Mouse (Mus musculus): ENCODE data around the gene Slc45a2. TPM values are rescaled to one million over a fixed set of nuclear protein-coding genes. Genes with fewer than 3 reads are reported as not detected.

Slc45a2 gene
- polyA plus RNA-seq, 1 experiment, result 0.37 TPM

DNA sequence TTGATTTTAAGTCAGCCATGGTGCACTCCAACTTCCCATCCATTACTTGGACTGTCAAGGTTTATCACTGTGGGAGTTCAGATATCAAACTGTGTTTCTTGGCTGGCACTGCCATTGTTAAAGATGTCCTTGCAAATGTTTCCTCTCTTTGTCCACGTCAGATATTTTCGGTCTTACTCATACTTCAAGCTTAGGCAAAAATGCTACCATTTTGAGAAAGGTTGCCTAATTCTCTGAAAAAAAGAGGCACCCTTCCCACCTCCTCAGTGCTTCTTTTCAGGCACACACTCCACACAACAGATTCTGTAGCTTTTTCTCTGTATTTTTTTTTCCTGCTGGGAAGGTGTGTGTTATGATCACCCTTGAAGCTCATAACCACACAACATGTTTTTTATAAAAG, 40.7 kb downstream of the Slc45a2 start:
- WGBS, result 87% methylated on average over 2 of the region's 2 CpGs
- Histone ChIP-seq H3K4me3 (ENCODE audit: extremely low read depth, insufficient read depth, insufficient read length) (no peak overlapping the region), H3K4me1 (ENCODE audit: control insufficient read depth, insufficient read depth, insufficient read length) (no peaks in the 10 kb centered on the region), H3K27ac (ENCODE audit: insufficient read depth, low read length) (no peak overlapping the region), H3K36me3 (ENCODE audit: control insufficient read depth, insufficient read depth, low read length) (no peaks in the 10 kb centered on the region), H3K27me3 (ENCODE audit: control insufficient read depth, insufficient read depth, low read length) (peaks cover 1% of the 10 kb centered on the region; the same call in 1 of the 2 replicates)
- TF ChIP-seq CTCF (IDR thresholded peaks at IDR 0.05; ENCODE audit: extremely low read depth, insufficient read depth, insufficient read length, insufficient replicate concordance) (no peak), POLR2A (IDR thresholded peaks at IDR 0.05; ENCODE audit: low read depth, low read length) (no peak)
- DNase-seq (ENCODE audit: low read depth in 1 of 2, low spot score in 2 of 2), result no peak

DNA sequence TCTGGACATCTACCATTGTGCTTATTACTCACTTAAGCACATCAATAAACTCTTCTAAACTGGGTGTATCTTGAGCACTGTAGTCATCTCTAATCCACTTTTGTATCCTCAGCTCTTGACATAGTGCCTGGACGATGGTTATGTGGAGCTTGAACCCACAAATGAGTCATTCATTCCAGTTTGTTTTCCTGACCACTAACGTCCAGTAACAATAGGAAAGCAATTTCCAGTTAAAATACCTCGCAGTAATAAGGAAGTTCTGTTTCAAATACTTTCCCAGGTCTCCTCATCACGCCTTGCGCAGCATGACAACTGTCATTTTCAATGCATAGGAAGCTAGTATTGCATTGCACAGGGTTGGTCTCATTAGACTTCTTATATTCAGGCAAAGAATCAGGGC, 42.3 kb downstream of the Slc45a2 start:
- Histone ChIP-seq H3K27ac (ENCODE audit: insufficient read depth, low read length) (no peak overlapping the region), H3K4me3 (ENCODE audit: extremely low read depth, insufficient read depth, insufficient read length) (no peak overlapping the region), H3K27me3 (ENCODE audit: control insufficient read depth, insufficient read depth, low read length) (peaks cover 1% of the 10 kb centered on the region; the same call in 1 of the 2 replicates), H3K36me3 (ENCODE audit: control insufficient read depth, insufficient read depth, low read length) (no peaks in the 10 kb centered on the region), H3K4me1 (ENCODE audit: control insufficient read depth, insufficient read depth, insufficient read length) (no peaks in the 10 kb centered on the region)
- no peak for TF ChIP-seq POLR2A (IDR thresholded peaks at IDR 0.05; ENCODE audit: low read depth, low read length)
- no peak for TF ChIP-seq CTCF (IDR thresholded peaks at IDR 0.05; ENCODE audit: extremely low read depth, insufficient read depth, insufficient read length, insufficient replicate concordance)
- 61% methylated on average over 5 of the region's 5 CpGs for WGBS
- DNase-seq (ENCODE audit: low read depth in 1 of 2, low spot score in 2 of 2), result no peak

DNA sequence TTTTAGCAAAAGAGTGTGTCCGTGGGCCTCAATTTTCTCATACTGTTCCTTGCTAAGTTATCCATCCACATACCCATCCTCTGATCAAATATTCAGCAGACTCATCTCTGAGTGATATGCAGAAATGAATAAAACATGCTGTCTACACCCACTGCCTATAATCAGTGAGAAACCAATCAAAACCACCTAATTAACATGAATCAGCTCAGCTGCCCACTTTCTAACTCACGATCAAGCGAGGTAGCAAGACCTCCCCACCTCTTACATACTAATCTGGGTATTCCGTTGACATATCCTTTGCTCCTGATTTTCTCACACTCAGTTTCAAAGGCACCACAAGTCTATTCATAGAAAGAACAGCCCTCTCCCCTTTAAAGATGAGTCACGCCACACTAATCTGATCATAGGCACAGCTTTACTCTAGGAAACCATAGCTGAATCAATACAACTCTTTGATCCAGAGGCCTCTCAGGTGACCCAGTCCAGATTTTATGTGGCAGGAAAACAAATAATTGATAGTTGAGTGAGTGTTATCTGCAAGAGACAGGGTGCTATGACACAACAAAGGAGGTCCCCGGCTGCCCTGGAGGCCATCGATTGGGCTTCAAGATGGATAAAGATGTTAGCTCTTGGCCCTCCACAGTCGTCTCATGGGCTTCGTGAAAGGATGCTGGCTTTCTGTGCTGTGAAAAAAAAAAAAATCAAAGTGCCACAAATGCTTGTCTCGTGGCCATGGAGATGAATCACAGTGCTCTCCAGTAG, 53.3 kb downstream of the Slc45a2 start:
- H3K27me3 ChIP-seq (ENCODE audit: control insufficient read depth, insufficient read depth, low read length), result no peaks in the 10 kb centered on the region
- DNase-seq (ENCODE audit: low read depth in 1 of 2, low spot score in 2 of 2), result no peak
- 85% methylated on average over 10 of the region's 10 CpGs for WGBS
- no peak for TF ChIP-seq CTCF (IDR thresholded peaks at IDR 0.05; ENCODE audit: extremely low read depth, insufficient read depth, insufficient read length, insufficient replicate concordance)
- TF ChIP-seq POLR2A (IDR thresholded peaks at IDR 0.05; ENCODE audit: low read depth, low read length), result no peak
- H3K4me3 ChIP-seq (ENCODE audit: extremely low read depth, insufficient read depth, insufficient read length), result no peak overlapping the region
- H3K4me1 ChIP-seq (ENCODE audit: control insufficient read depth, insufficient read depth, insufficient read length), result no peaks in the 10 kb centered on the region
- no peaks in the 10 kb centered on the region for H3K36me3 ChIP-seq (ENCODE audit: control insufficient read depth, insufficient read depth, low read length)
- H3K27ac ChIP-seq (ENCODE audit: insufficient read depth, low read length), result no peak overlapping the region

DNA sequence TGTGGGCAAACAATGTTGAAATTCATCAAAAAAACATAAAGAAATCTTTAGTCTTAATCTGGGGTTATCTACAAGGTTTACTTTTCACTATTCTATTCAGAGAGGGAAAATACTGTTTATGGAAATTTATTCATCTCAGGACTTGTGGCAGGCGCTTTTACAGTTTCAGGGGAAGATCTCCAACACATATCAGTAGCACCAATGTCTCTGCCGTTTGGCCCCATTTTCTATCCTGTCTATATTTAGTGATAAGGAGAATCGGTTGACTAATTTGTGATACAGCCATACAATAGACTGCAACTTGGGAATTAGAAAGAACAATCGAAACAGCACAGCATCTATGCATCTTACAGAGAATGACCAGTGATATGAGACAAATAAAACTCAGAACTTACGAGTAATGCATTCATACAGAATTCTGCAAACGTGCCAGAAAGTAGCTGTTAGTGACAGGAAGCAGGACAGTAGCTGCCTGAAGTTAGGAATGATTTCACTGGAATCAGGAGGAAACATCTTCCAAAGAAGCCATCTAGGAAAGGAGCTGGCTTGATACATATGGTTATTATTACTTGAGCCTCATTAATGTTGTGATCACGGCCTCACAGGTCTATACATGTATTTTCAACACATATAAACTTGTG, 54.0 kb downstream of the Slc45a2 start:
- no peaks in the 10 kb centered on the region for H3K36me3 ChIP-seq (ENCODE audit: control insufficient read depth, insufficient read depth, low read length)
- 83% methylated on average over 7 of the region's 7 CpGs for WGBS
- no peak overlapping the region for H3K27ac ChIP-seq (ENCODE audit: insufficient read depth, low read length)
- TF ChIP-seq POLR2A (IDR thresholded peaks at IDR 0.05; ENCODE audit: low read depth, low read length), result no peak
- TF ChIP-seq CTCF (IDR thresholded peaks at IDR 0.05; ENCODE audit: extremely low read depth, insufficient read depth, insufficient read length, insufficient replicate concordance), result no peak
- H3K27me3 ChIP-seq (ENCODE audit: control insufficient read depth, insufficient read depth, low read length), result no peaks in the 10 kb centered on the region
- H3K4me1 ChIP-seq (ENCODE audit: control insufficient read depth, insufficient read depth, insufficient read length), result no peaks in the 10 kb centered on the region
- H3K4me3 ChIP-seq (ENCODE audit: extremely low read depth, insufficient read depth, insufficient read length), result no peak overlapping the region
- no peak for DNase-seq (ENCODE audit: low read depth in 1 of 2, low spot score in 2 of 2)

DNA sequence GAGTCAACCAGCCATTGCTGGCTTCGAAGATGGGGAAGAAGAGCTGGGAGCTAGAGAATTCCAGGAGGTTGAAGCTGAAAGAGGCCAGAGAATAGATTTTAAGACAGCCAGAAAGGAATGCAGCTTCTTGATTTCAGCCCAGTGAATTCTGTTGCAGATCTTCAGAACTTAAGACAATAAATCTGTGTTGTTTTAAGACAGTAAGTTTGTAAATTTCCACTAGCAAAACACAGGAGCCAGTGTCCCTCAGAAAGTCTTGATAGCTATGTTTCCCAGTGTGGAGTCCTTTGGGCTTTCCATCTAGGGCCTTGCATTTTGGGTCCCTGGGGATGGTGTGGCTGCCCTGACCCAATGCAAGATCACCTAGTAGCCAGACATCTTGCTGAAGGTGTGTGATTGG, 62.4 kb downstream of the Slc45a2 start:
- 74% methylated on average over 1 of the region's 1 CpGs for WGBS
- Histone ChIP-seq H3K27me3 (ENCODE audit: control insufficient read depth, insufficient read depth, low read length) (no peaks in the 10 kb centered on the region), H3K4me1 (ENCODE audit: control insufficient read depth, insufficient read depth, insufficient read length) (no peaks in the 10 kb centered on the region), H3K27ac (ENCODE audit: insufficient read depth, low read length) (no peak overlapping the region), H3K36me3 (ENCODE audit: control insufficient read depth, insufficient read depth, low read length) (no peaks in the 10 kb centered on the region), H3K4me3 (ENCODE audit: extremely low read depth, insufficient read depth, insufficient read length) (no peak overlapping the region)
- no peak for DNase-seq (ENCODE audit: low read depth in 1 of 2, low spot score in 2 of 2)
- TF ChIP-seq CTCF (IDR thresholded peaks at IDR 0.05; ENCODE audit: extremely low read depth, insufficient read depth, insufficient read length, insufficient replicate concordance), result no peak
- TF ChIP-seq POLR2A (IDR thresholded peaks at IDR 0.05; ENCODE audit: low read depth, low read length), result no peak

DNA sequence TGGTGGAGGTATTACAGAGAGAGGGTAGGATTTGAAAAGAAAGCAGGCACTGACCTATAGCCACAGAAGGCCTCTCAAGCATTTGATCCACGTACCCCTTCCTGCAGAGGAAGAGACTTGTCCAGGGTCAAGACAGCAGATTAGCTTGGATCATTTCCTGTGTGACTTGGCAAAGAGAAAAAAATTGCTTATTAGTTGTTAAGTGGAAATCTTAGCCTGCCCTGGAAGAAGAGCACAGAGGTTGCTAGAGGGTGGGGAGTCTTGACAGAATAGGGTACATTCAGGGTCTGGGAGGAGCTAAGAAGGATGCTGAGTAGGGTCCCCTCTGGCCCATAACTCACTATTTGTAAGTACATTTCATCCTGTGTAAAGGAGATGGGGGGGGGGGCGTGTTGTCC, 63.6 kb downstream of the Slc45a2 start:
- H3K27ac ChIP-seq (ENCODE audit: insufficient read depth, low read length), result no peak overlapping the region
- WGBS, result 37% methylated on average over 2 of the region's 2 CpGs
- TF ChIP-seq POLR2A (IDR thresholded peaks at IDR 0.05; ENCODE audit: low read depth, low read length) (no peak), CTCF (IDR thresholded peaks at IDR 0.05; ENCODE audit: extremely low read depth, insufficient read depth, insufficient read length, insufficient replicate concordance) (no peak)
- no peaks in the 10 kb centered on the region for H3K4me1 ChIP-seq (ENCODE audit: control insufficient read depth, insufficient read depth, insufficient read length)
- no peak for DNase-seq (ENCODE audit: low read depth in 1 of 2, low spot score in 2 of 2)
- H3K36me3 ChIP-seq (ENCODE audit: control insufficient read depth, insufficient read depth, low read length), result no peaks in the 10 kb centered on the region
- H3K4me3 ChIP-seq (ENCODE audit: extremely low read depth, insufficient read depth, insufficient read length), result no peak overlapping the region
- no peaks in the 10 kb centered on the region for H3K27me3 ChIP-seq (ENCODE audit: control insufficient read depth, insufficient read depth, low read length)
